10 mouse cellular contexts compared by ENCODE assay signal in the genomic region with DNA sequence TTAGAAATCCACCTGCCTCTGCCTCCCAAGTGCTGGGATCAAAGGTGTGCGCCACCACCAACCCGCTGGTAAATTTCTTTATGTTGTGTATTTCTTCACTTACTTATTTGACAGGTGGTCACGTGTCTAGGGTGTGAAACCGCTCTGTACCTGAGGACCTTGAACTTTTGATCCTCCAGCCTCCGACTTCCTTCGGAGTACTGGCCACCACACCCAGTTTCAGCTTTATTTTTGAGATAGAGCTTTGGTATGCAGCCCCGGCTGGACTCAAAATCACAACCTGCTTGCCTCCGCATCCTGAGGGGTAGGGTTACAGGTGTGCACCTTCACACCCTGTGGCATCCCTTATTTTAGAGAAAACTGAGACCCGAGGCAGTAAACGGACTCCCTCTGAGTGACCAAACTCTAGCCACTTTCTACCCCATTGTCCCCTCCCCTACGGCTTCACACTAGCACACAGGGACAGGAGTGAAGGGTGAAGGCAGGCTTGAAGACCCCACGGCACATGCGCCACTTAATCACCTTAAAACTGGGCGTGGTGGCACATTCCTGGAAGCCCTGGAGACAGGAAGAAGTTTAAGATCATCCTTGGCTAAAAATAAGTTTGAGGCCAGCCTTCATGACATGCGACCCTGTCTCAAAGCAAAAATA. TPM values are rescaled to one million over a fixed set of nuclear protein-coding genes. Genes with fewer than 3 reads are reported as not detected.
DNase-seq lines count a peak whose midpoint lies in the region; ATAC-seq and TF ChIP-seq lines count a peak whose summit lies in the region.
"Had no signal": no experiment of that assay in that cellular context is flagged by ENCODE, and none has a peak within 500 bp of the region (broad histone marks: within the 10 kb centered on the region; RNA-seq: fewer than 3 reads in every experiment).

No protein-coding gene starts in this region.

- H3K36me3 ChIP-seq in kidney, embryonic 16.5 days (ENCODE audit: insufficient read depth, low read length), result no peaks in the 10 kb centered on the region
- no peaks in the 10 kb centered on the region for H3K36me3 ChIP-seq in ES-Bruce4 (ENCODE audit: control insufficient read depth, insufficient read depth, low read length, poor library complexity, severe bottlenecking)
- no peaks in the 10 kb centered on the region for H3K36me3 ChIP-seq in intestine, embryonic 16.5 days (ENCODE audit: control insufficient read depth, insufficient read depth, low read length)
- H3K36me3 ChIP-seq in midbrain, embryonic 16.5 days (ENCODE audit: control insufficient read depth, insufficient read depth, low read length), result no peaks in the 10 kb centered on the region
- H3K36me3 ChIP-seq: forebrain, embryonic 10.5 days had no signal

- no peak overlapping the region for H3K9ac ChIP-seq in kidney, embryonic 16.5 days (replicated peaks; ENCODE audit: low read length)
- H3K9ac ChIP-seq in ES-Bruce4 (ENCODE audit: low read depth, poor library complexity, severe bottlenecking), result no peak overlapping the region
- H3K9ac ChIP-seq in intestine, embryonic 16.5 days (ENCODE audit: low read depth, low read length), result no peak overlapping the region
- H3K9ac ChIP-seq in midbrain, embryonic 16.5 days (ENCODE audit: low read depth, low read length), result no peak overlapping the region

- WGBS in kidney, embryonic 16.5 days, result 74% methylated on average over 15 of the region's 15 CpGs
- WGBS in intestine, embryonic 16.5 days, result 68% methylated on average over 15 of the region's 15 CpGs
- WGBS in midbrain, embryonic 16.5 days, result 93% methylated on average over 15 of the region's 15 CpGs

- H3K9me3 ChIP-seq in kidney, embryonic 16.5 days (ENCODE audit: low read length), result no peaks in the 10 kb centered on the region
- H3K9me3 ChIP-seq in ES-Bruce4 (replicated peaks; ENCODE audit: control insufficient read depth, insufficient read depth, low read length, poor library complexity, severe bottlenecking), result peaks cover 24% of the 10 kb centered on the region
- H3K9me3 ChIP-seq in intestine, embryonic 16.5 days (ENCODE audit: control insufficient read depth, low read length), result no peaks in the 10 kb centered on the region
- H3K9me3 ChIP-seq in midbrain, embryonic 16.5 days (replicated peaks; ENCODE audit: control insufficient read depth, low read length, poor library complexity, severe bottlenecking), result no peaks in the 10 kb centered on the region
- H3K9me3 ChIP-seq: forebrain, embryonic 10.5 days had no signal

- TF ChIP-seq POLR2A in ES-Bruce4 (IDR thresholded peaks at IDR 0.05; ENCODE audit: insufficient read depth, low read length), result no peak

- no peak for DNase-seq in kidney, postnatal 14 days
- peak; percentile 48 for DNase-seq in A20 (ENCODE audit: low read depth, low spot score)
- DNase-seq in MN1 (ENCODE audit: low spot score), result no peak
- DNase-seq in kidney, adult 9 months, result no peak
- DNase-seq: left cerebral cortex, postnatal 4 days had no signal

- H3K27me3 ChIP-seq in kidney, embryonic 16.5 days (ENCODE audit: insufficient read depth, low read length), result no peaks in the 10 kb centered on the region
- no peaks in the 10 kb centered on the region for H3K27me3 ChIP-seq in ES-Bruce4 (ENCODE audit: control insufficient read depth, insufficient read depth, low read length, poor library complexity, severe bottlenecking)
- H3K27me3 ChIP-seq in intestine, embryonic 16.5 days (replicated peaks; ENCODE audit: control insufficient read depth, insufficient read depth, low read length), result no peaks in the 10 kb centered on the region
- no peaks in the 10 kb centered on the region for H3K27me3 ChIP-seq in midbrain, embryonic 16.5 days (ENCODE audit: control insufficient read depth, insufficient read depth, low read depth, low read length)

- no peak overlapping the region for H3K4me3 ChIP-seq in kidney, embryonic 16.5 days (ENCODE audit: low read length)
- no peak overlapping the region for H3K4me3 ChIP-seq in ES-Bruce4 (ENCODE audit: low read depth, low read length)
- H3K4me3 ChIP-seq in intestine, embryonic 16.5 days (ENCODE audit: low read length), result no peak overlapping the region
- H3K4me3 ChIP-seq in midbrain, embryonic 16.5 days (ENCODE audit: low read depth, low read length), result no peak overlapping the region
- H3K4me3 ChIP-seq: forebrain, embryonic 10.5 days had no signal

- TF ChIP-seq CTCF in ES-Bruce4 (IDR thresholded peaks at IDR 0.05; ENCODE audit: low read depth, low read length), result no peak

- H3K27ac ChIP-seq in kidney, embryonic 16.5 days (ENCODE audit: low read length), result no peak overlapping the region
- H3K27ac ChIP-seq in ES-Bruce4 (ENCODE audit: insufficient read depth, low read length), result 0 out of 2 replicates have a peak overlapping the region, but pooled peaks have one; percentile 32
- peak overlapping the region; percentile 5; the same call in 1 of the 2 replicates for H3K27ac ChIP-seq in intestine, embryonic 16.5 days (ENCODE audit: low read length)
- no peak overlapping the region for H3K27ac ChIP-seq in midbrain, embryonic 16.5 days (ENCODE audit: low read length)
- H3K27ac ChIP-seq: forebrain, embryonic 10.5 days had no signal

- TF ChIP-seq EP300 in ES-Bruce4 (IDR thresholded peaks at IDR 0.05; ENCODE audit: insufficient read depth, low read depth, low read length), result 0 out of 2 replicates have a peak, but pooled peaks have one; percentile 33

- H3K4me2 ChIP-seq in kidney, embryonic 16.5 days (replicated peaks; ENCODE audit: low read depth, low read length), result peak overlapping the region; percentile 35; the same call in 1 of the 2 replicates
- H3K4me2 ChIP-seq in intestine, embryonic 16.5 days (ENCODE audit: low read depth, low read length), result peak overlapping the region; percentile 13; the same call in 1 of the 2 replicates
- no peak overlapping the region for H3K4me2 ChIP-seq in midbrain, embryonic 16.5 days (ENCODE audit: low read length)

- no peak for ATAC-seq in kidney, embryonic 16.5 days (ENCODE audit: low FRiP score, low TSS enrichment)
- ATAC-seq in intestine, embryonic 16.5 days, result peak; percentile 49
- no peak for ATAC-seq in midbrain, embryonic 16.5 days

- no peaks in the 10 kb centered on the region for H3K4me1 ChIP-seq in kidney, embryonic 16.5 days (ENCODE audit: insufficient read depth, low read length)
- peaks cover 4% of the 10 kb centered on the region for H3K4me1 ChIP-seq in ES-Bruce4 (ENCODE audit: control insufficient read depth, insufficient read depth, low read length)
- H3K4me1 ChIP-seq in intestine, embryonic 16.5 days (ENCODE audit: control insufficient read depth, insufficient read depth, low read length), result peaks cover 2% of the 10 kb centered on the region; the same call in 1 of the 2 replicates
- H3K4me1 ChIP-seq in midbrain, embryonic 16.5 days (ENCODE audit: control insufficient read depth, insufficient read depth, low read length), result no peaks in the 10 kb centered on the region

RNA-seq across cellular contexts. Expression of a gene that starts 33.3 kb away (rescaled TPM):
- polyA plus RNA-seq in kidney, embryonic 16.5 days (2015; fragmentation: Nextera tagmentation; extraction: Ambion mirVana), result 11.7 and 15.2 TPM in 2 replicates
- 87.1 and 90.8 TPM in 2 replicates for polyA plus RNA-seq in ES-Bruce4 (2011; ENCODE audit: insufficient read depth, insufficient read length, low read depth, missing spikeins)
- polyA plus RNA-seq in intestine, embryonic 16.5 days (2015; fragmentation: Nextera tagmentation; extraction: Ambion mirVana), result 10.1 and 10.8 TPM in 2 replicates
- 16.0 and 19.3 TPM in 2 replicates for polyA plus RNA-seq in midbrain, embryonic 16.5 days (2015; fragmentation: Nextera tagmentation; extraction: Ambion mirVana)

Comparison
In these comparisons a context has a peak if more than half of its experiments do, and no peak if none do; other contexts are left out.
1. H3K27ac ChIP-seq: peak in ES-Bruce4 (single experiment) and intestine, embryonic 16.5 days (single experiment); none in kidney, embryonic 16.5 days (single experiment) and midbrain, embryonic 16.5 days (single experiment).